Mouse (Mus musculus): ENCODE measurements around the gene Npas3. TPM values are rescaled to one million over a fixed set of nuclear protein-coding genes. Genes with fewer than 3 reads are reported as not detected.

The Npas3 gene
- total and polyA plus RNA-seq, 2 experiments from 2014 or later, result 16.6 to 28.3 TPM

- H3K27me3 ChIP-seq (ENCODE audit: insufficient read depth, low read length), result no peaks in the 10 kb centered on the region
- H3K36me3 ChIP-seq (ENCODE audit: insufficient read depth), result no peaks in the 10 kb centered on the region
- 39% methylated on average over 9 of the region's 9 CpGs for WGBS
- no peaks in the 10 kb centered on the region for H3K9me3 ChIP-seq (ENCODE audit: low read length)
- H3K4me3 ChIP-seq (ENCODE audit: low read depth, low read length), result no peak overlapping the region
- ATAC-seq (no peak), DNase-seq (no peak)
- TF ChIP-seq CTCF (IDR thresholded peaks at IDR 0.05; ENCODE audit: low read depth), result no peak
- no peaks in the 10 kb centered on the region for H3K4me1 ChIP-seq (ENCODE audit: insufficient read depth)
- H3K9ac ChIP-seq, result no peak overlapping the region
- H3K27ac ChIP-seq (ENCODE audit: low read depth, low read length), result no peak overlapping the region
- H3K4me2 ChIP-seq (ENCODE audit: low read depth), result no peak overlapping the region
These were observed 794.6 kb downstream of the Npas3 start for GRCm38 (mm10) chr12:54042996-54043544.

GRCm38 (mm10) chr12:54044606-54045334 is 796.3 kb downstream of the Npas3 start:
- H3K9me3 ChIP-seq (ENCODE audit: low read length), result no peaks in the 10 kb centered on the region
- DNase-seq (no peak), ATAC-seq (no peak)
- H3K4me1 ChIP-seq (ENCODE audit: insufficient read depth), result no peaks in the 10 kb centered on the region
- no peaks in the 10 kb centered on the region; the same call in 1 of the 2 replicates for H3K27me3 ChIP-seq (ENCODE audit: insufficient read depth, low read length)
- no peak for TF ChIP-seq CTCF (IDR thresholded peaks at IDR 0.05; ENCODE audit: low read depth)
- no peaks in the 10 kb centered on the region for H3K36me3 ChIP-seq (ENCODE audit: insufficient read depth)
- 36% methylated on average over 15 of the region's 15 CpGs for WGBS
- H3K9ac ChIP-seq, result no peak overlapping the region
- H3K4me2 ChIP-seq (ENCODE audit: low read depth), result no peak overlapping the region
- no peak overlapping the region for H3K4me3 ChIP-seq (ENCODE audit: low read depth, low read length)
- H3K27ac ChIP-seq (ENCODE audit: low read depth, low read length), result no peak overlapping the region

- H3K27me3 ChIP-seq (ENCODE audit: insufficient read depth, low read length), result no peaks in the 10 kb centered on the region; the same call in 1 of the 2 replicates
- H3K9me3 ChIP-seq (ENCODE audit: low read length), result no peaks in the 10 kb centered on the region
- WGBS, result 85% methylated on average over 4 of the region's 4 CpGs
- TF ChIP-seq CTCF (IDR thresholded peaks at IDR 0.05; ENCODE audit: low read depth), result no peak
- no peak overlapping the region for H3K27ac ChIP-seq (ENCODE audit: low read depth, low read length)
- H3K4me1 ChIP-seq (ENCODE audit: insufficient read depth), result no peaks in the 10 kb centered on the region
- ATAC-seq, result no peak
- no peak for DNase-seq
- no peaks in the 10 kb centered on the region for H3K36me3 ChIP-seq (ENCODE audit: insufficient read depth)
- no peak overlapping the region for H3K4me3 ChIP-seq (ENCODE audit: low read depth, low read length)
- H3K4me2 ChIP-seq (ENCODE audit: low read depth), result no peak overlapping the region
- H3K9ac ChIP-seq, result no peak overlapping the region
These were observed 796.9 kb downstream of the Npas3 start for GRCm38 (mm10) chr12:54045360-54045759.

- DNase-seq (no peak), ATAC-seq (no peak)
- Histone ChIP-seq H3K36me3 (ENCODE audit: insufficient read depth) (no peaks in the 10 kb centered on the region), H3K4me1 (ENCODE audit: insufficient read depth) (no peaks in the 10 kb centered on the region), H3K27ac (ENCODE audit: low read depth, low read length) (no peak overlapping the region), H3K27me3 (ENCODE audit: insufficient read depth, low read length) (no peaks in the 10 kb centered on the region; the same call in 1 of the 2 replicates), H3K4me2 (ENCODE audit: low read depth) (no peak overlapping the region), H3K9me3 (ENCODE audit: low read length) (no peaks in the 10 kb centered on the region), H3K9ac (no peak overlapping the region), H3K4me3 (ENCODE audit: low read depth, low read length) (no peak overlapping the region)
- TF ChIP-seq CTCF (IDR thresholded peaks at IDR 0.05; ENCODE audit: low read depth), result no peak
- 27% methylated on average over 6 of the region's 6 CpGs for WGBS
These were observed 798.3 kb downstream of the Npas3 start for GRCm38 (mm10) chr12:54046824-54047223.

- DNase-seq (no peak), ATAC-seq (no peak)
- WGBS, result 34% methylated on average over 5 of the region's 5 CpGs
- Histone ChIP-seq H3K9ac (no peak overlapping the region), H3K36me3 (ENCODE audit: insufficient read depth) (no peaks in the 10 kb centered on the region), H3K27me3 (ENCODE audit: insufficient read depth, low read length) (no peaks in the 10 kb centered on the region; the same call in 1 of the 2 replicates), H3K4me2 (ENCODE audit: low read depth) (no peak overlapping the region), H3K27ac (ENCODE audit: low read depth, low read length) (no peak overlapping the region), H3K9me3 (ENCODE audit: low read length) (no peaks in the 10 kb centered on the region), H3K4me3 (ENCODE audit: low read depth, low read length) (no peak overlapping the region), H3K4me1 (ENCODE audit: insufficient read depth) (no peaks in the 10 kb centered on the region)
- no peak for TF ChIP-seq CTCF (IDR thresholded peaks at IDR 0.05; ENCODE audit: low read depth)
These were observed 799.6 kb downstream of the Npas3 start for GRCm38 (mm10) chr12:54048126-54048525.

- no peaks in the 10 kb centered on the region for H3K36me3 ChIP-seq (ENCODE audit: insufficient read depth)
- no peak overlapping the region for H3K27ac ChIP-seq (ENCODE audit: low read depth, low read length)
- no peaks in the 10 kb centered on the region for H3K9me3 ChIP-seq (ENCODE audit: low read length)
- ATAC-seq (no peak), DNase-seq (no peak)
- no peak overlapping the region for H3K4me3 ChIP-seq (ENCODE audit: low read depth, low read length)
- no peak overlapping the region for H3K4me2 ChIP-seq (ENCODE audit: low read depth)
- H3K9ac ChIP-seq, result no peak overlapping the region
- 69% methylated on average over 4 of the region's 4 CpGs for WGBS
- no peaks in the 10 kb centered on the region for H3K4me1 ChIP-seq (ENCODE audit: insufficient read depth)
- no peaks in the 10 kb centered on the region; the same call in 1 of the 2 replicates for H3K27me3 ChIP-seq (ENCODE audit: insufficient read depth, low read length)
- no peak for TF ChIP-seq CTCF (IDR thresholded peaks at IDR 0.05; ENCODE audit: low read depth)
These were observed 801.4 kb downstream of the Npas3 start for GRCm38 (mm10) chr12:54049926-54050325.

- Histone ChIP-seq H3K9me3 (ENCODE audit: low read length) (no peaks in the 10 kb centered on the region), H3K9ac (no peak overlapping the region), H3K27ac (ENCODE audit: low read depth, low read length) (no peak overlapping the region), H3K27me3 (ENCODE audit: insufficient read depth, low read length) (no peaks in the 10 kb centered on the region; the same call in 1 of the 2 replicates), H3K4me3 (ENCODE audit: low read depth, low read length) (no peak overlapping the region), H3K4me1 (ENCODE audit: insufficient read depth) (no peaks in the 10 kb centered on the region), H3K4me2 (ENCODE audit: low read depth) (no peak overlapping the region), H3K36me3 (ENCODE audit: insufficient read depth) (no peaks in the 10 kb centered on the region)
- WGBS, result 29% methylated on average over 3 of the region's 3 CpGs
- ATAC-seq, result peak; percentile 25; the same call in 1 of the 2 replicates
- no peak for DNase-seq
- no peak for TF ChIP-seq CTCF (IDR thresholded peaks at IDR 0.05; ENCODE audit: low read depth)
These were observed 804.5 kb downstream of the Npas3 start for GRCm38 (mm10) chr12:54052939-54053338.

All from forebrain, postnatal 0 days (tissue).